Mouse (Mus musculus) heart, postnatal 4 days (tissue): ENCODE measurements around the gene Tfeb. TPM values are rescaled to one million over a fixed set of nuclear protein-coding genes. Genes with fewer than 3 reads are reported as not detected.

ENCODE experiments used
- DNase-seq: peaks from one replicate; pipeline ENCODE4 v3.0.0; 2021
- total RNA-seq, 2 experiments: library from RNA; stranded (reverse); gene quantifications; 2 replicates each; pipeline ENCODE4 v1.2.3; 2021

The Tfeb gene
- total RNA-seq: 10 to 100 TPM; 50.3 to 53.1 TPM

DNA sequence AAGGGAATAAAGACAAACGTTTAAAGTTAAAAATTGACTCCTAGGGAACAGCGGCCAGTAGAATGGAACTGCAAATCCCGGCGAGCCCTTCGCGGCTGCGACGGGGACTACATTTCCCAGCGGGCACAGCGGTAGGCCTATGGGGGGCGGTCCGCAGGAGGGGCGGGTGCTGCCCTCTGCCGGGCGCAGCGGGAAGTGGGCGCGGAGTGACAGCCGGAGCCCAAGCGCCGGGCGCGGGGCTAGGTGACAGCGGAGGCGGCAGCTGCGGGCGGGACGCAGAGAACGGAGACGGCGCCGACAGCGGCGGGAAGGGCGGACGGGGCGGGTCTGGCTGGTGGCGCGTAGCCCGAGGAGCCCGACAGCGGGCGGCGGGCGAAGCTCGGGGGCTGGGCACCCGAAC, at the start of gene Tfeb:
Tfeb (plus strand) TSS at position 175 of the 400 bp plus-strand sequence.
- peak; percentile 99 for DNase-seq

DNA sequence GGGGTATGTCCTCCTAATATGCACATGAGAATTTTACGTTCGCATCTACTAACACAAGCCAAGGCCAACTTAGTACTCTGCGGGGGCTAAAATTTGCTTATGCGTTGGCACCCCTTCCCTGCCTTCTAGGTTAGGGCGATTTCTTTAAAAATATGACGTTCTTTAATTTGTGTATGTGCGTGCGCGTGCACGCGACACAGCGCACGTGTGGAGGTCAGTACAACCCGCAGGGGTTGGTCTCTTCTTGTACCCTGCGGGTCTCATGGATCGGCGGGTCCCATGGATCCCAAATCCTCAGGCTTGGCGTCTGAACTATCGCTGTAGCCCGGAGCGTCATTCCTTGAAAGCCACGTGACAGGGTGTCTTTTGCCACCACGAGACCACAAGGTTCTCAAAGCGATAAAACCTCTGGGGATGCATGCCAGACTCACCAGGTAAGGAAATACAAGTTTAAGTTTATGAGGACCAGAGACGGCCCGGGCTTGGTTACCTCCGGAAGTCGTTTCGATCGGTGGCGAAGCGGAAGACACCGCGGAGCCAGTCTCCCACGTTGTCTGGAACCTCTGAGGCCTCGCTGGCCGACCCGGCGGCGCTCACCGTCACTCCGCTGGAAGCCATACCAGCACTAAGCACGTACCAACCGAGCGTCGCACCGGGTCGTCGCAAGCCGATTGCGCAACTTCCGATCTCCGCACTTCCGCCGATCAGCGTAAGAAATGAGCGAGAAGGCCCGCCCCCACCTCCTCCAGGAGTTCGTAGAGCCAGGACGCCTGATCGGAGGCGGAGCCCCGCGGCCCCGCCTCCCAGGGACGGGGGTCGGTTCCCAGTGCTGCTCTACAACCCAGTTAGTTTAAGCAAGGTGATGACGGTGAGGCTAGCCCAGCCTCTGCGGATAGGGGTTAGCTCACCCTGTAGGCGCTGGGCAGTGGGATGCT, 49.2 kb upstream of the Tfeb start:
- peak; percentile 95 for DNase-seq

DNA sequence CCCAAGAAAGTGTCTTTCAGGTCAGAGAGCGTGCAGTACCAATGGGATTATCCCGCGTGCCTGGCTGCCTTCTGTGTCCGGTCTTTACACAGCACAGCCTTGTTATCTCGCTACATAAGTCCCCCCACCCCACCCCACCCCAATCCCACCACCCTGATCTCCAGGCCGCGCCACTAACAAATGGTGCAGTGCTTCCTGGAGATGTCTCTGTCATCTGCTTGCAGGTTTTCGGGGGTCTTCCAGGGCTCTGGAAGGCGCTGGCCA, 48.6 kb upstream of the Tfeb start, which contains the start of gene Tomm6:
Tomm6 (minus strand) TSS at position 43 of the 264 bp plus-strand sequence.
- no peak for DNase-seq

DNA sequence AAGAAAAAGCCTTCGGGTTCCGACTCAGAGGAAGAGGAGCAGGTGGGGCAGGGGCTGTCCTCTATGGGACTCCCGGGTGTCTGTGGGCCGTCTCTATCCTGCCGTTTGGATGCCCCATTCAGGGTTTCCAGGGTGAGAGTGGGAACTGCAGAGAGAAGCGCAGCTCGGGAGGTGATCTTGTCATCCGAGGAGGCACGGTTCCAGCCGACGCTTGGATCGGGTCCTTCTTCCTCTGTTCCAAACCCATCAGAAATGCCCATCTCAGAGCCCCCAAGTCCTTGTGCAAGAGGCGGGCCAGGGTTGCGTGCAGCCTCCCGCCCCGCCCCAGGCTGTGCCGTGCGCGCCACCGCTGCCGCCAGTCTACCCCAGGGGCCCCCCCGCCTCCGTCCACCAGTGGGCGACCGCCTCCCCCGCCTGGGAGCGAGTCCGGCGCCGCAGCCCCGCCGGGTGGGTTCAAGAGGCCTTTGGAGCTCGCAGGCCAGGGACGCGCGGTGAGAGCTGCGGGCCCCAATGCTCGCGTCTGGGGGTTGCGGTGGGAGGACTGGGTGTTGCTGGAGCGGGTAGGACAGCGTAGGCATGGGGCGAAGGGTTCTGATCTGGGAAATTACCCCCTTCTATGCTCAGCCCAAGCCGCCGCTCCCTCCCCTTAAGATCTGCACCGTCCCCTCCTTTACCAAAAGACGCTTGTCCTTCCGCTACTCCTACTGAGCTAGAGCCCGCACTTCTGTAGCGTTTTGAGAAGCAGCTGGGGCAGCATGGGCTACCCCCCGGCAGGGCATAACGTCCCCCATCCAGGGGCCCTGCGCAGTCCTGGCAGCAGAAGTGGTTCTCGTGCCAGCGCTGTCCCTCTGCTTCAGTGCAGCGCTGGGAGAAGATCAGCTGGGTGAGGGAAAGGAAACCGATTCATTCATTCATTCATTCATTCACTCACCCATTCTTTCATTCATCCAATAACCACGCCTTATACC, 47.9 kb upstream of the Tfeb start, which contains the start of gene Frs3:
Frs3 (plus strand) TSS at position 423 of the 968 bp plus-strand sequence.
- peak; percentile 83 for DNase-seq

DNA sequence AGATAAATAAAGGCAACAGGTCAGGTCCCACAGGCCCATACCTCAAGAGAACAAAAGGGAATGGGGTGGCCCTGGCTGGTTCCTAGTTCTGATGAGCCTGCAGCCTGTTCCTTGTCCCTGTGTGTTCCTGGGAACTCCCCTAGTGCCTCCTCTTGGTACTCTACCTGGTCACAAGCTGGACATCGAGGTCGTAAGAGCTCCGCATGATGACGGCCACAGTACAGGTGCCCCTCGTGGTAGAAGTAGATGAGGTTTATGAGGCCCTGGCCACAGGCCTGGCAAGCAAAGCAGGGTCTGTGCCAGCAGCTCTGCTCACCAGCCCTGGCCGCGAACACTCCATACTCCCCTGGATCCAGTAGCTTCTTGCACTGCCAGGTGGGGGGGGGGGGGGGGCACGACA, 46.9 kb upstream of the Tfeb start:
- no peak for DNase-seq

DNA sequence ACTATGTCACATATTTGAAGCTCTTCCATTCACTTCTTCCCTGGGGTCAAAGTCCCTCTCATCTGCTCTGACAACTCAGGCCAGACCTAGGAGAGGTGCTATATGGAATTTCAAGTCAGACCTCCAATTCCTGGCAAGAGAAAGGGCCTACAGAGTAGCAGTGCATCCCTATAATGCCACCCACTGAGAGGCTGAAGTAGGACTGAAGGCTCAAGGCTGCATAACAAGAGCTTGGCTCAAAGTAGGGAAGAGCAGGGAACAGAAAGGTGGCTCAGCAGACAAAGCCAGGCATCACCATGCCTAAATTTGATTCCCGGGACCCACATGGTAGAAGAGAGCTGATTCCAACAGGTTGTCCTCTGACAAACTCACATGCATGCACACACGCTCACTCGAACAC, 45.2 kb upstream of the Tfeb start:
- DNase-seq: no peak

DNA sequence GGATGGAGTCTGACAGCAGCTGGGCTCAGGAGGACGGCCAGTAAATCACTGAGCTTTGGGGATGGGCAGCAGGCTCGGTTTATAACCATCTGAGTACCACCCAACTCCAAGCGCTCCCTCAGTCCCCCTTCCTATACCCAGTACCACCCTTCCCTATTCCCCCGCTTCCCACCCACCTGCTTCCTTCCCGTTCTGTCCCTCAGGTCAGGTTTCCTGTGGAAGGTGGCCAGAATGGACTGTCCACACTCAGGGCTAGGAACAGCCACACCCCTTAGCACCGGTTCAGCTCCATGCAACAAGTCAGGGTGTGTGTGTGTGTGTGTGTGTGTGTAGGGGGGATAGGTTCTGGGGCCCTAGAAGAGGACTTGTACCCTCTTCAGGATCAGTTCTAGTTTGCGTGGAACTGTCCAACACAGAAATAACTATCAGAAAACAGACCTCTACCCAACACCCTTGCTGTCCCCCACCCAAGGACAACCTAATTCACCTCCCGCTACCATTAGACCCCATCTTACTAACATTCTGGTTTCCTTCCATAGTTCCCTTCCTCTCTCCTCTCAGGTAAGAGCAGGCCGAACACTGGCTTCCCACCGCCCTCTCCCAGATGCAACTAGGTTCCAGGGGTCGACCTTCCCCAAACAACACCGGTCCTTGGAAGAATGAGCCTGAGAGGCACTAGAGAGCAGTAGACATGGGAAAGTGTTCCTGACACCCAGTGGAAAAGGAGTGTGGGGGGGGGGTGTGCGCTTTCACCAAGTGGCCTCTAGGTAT, 43.0 kb upstream of the Tfeb start:
- peak; percentile 23 for DNase-seq

DNA sequence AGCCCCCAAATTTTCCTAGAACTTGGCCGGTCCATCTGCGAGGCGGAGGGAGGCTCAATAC, 42.6 kb upstream of the Tfeb start, which contains the start of gene Gm21981:
Gm21981 (minus strand) TSS at position 14 of the 61 bp plus-strand sequence.
- no peak for DNase-seq

DNA sequence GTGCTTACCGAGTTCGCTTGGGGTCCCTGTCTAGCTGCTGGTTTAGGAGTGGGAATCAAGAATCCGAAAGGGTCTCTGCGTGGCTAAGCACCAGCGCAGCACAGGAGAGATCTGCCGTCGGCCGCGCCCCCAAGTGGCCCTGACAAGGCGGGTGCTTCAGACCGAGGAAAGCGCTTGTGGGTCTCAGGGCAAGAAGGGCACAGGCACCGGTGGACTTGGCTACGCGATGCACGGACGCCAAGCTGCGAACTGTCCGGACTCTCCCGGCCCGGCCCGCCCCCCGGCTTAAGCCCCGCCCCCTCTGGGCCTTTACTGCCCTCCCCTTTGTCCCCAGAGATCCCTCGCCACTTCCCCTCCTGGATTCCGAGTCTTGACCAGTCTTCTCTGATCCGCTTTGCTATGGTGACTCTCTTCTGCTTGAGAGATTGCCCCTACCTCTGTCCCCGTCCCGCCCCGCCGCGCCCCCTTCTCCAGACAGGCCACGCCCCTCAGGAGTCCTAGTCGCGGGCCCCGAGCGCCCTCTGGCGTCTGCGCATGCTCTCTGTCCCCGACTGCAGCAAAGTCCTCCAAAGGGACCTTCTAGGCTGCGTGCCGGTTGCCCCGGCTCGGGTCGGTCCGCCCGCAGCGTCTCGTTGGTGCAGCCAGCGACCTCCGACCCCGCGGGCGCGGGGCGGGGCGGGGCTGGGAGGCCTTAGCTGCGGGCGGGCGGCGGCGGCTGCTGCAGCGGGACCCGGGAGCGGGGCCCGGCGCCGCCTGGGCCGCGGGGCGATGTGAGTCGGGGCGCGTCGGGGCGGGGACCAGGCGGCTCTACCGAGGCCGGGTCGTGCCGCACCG, 42.1 kb upstream of the Tfeb start, which contains the start of gene Prickle4:
Prickle4 (minus strand) TSS at position 234 of the 834 bp plus-strand sequence.
- DNase-seq: peak; percentile 99

DNA sequence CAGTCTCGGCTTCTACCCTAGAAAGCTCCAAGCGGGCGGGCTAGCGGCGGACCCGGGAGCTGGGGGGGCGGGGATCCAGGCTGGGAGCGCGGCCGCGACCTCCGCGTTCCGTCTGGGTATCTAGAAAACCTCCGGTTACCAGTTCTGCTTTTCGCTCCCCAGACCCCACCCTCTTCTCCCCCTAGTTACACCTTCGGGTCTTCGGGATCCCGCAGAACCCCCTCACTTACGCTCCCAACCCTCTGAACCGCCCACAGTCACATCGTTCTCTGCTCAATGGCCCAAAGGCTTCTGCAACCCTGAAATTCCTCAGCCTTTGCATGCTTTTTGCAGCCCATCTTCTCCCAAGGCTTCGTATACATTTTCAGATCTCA, 41.5 kb upstream of the Tfeb start:
- no peak for DNase-seq

DNA sequence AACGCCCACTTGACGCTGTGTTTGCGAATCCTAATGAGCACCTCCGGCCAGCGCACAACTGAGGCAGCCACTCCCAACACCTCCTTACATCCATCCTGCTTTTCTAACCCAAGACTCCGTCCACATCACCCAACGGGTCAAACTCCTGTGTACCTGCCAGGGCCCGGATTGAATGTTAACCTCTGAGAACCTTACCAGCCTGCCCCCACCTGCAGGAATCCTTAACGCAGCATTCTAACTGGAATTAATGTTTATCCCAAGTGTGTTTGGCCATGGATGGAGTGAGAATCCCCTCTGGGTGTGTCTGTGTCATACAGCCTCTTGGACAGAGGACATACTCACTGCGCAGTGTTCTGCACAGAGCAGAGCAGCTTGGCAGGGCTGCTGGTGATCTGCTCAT, 38.7 kb upstream of the Tfeb start:
- DNase-seq: no peak

DNA sequence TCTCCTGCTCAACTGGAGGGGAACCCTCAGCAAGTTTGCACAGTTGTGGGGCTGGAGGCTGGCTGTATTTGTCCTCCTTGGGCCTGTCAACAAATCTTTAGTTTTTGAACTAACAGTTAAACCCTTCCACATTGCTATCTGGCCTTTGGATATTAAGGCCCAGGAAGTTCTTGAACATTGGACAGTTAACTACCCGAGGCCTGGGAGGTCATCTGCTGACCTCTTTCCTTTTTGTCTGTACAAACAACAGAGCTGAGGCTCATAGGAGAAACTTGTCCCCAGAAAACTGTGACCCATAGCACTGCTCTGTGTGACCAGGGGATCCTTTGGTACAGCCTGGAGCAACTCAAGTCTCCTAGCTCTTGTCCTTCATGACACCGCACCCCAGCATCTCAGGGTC, 37.8 kb upstream of the Tfeb start:
- no peak for DNase-seq

DNA sequence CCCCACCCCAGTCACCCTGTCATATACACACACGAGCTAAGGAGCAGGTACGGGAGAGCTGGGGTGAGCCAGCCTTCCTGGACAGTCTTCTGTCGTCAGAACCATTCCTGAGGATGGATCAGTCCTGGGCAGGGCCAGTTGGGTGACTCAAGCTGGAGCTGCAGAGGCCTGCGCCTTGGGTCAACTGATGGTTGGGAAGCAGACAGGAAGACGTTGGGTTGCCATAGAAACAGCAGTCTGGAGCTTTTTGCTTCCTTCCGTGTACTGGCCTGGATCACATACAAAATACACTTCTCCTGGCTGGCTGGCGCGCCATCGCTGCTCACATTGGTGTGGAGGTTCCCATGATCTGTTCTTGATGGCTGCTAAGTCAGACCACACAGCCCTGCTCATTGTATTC, 35.0 kb upstream of the Tfeb start:
- no peak for DNase-seq

DNA sequence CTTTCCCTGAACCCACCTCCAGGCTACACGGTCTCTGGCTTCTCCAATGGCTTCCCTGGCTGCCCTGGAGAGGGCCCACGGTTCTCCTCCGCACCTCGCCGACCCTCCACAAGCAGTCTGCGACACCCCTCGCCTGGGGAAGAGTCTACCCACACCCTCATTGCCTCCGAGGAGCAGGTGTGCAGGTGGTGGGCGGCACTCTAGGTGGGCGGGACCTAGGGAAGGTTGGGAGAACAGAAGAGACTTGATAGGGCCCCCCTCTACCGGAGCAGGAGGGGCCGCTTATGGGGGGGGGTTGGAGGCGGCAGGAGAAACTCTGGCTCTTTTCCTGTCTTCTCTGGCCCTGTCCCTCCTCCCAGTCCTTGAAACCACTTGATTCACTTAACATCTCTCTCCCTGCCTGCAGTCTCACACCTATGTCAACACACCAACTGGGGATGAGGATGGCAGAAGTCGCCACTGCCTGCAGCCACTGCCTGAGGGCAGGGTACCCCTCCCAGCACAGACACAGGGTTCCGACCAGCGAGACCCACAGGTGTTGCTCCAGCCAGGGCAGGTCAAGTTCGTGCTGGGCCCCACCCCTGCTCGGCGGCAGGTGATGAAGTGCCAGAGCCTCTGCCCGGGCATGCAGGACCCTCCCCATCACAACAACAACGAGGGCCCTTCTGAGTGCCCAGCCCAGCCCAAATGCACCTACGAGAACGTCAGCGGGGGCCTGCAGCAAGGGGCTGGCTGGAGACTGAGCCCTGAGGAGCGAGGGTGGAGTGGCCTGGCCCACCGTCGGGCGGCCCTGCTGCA, 34.1 kb upstream of the Tfeb start:
- no peak for DNase-seq

DNA sequence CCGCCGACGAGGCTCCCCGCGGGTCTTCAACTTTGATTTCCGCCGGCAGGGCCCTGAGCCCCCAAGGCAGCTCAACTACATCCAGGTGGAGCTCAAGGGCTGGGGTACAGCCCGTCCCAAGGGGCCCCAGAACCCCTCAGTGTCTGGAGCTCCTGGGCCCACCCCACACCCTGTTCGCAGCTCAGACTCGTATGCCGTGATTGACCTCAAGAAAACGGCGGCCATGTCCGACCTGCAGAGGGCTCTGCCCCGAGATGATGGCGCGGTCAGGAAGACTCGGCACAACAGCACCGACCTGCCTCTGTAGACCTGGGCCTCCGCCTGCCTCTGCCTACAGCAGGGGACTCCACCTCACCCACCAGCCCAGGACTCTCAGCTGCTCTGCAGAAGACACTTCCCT, 33.3 kb upstream of the Tfeb start:
- DNase-seq: no peak

DNA sequence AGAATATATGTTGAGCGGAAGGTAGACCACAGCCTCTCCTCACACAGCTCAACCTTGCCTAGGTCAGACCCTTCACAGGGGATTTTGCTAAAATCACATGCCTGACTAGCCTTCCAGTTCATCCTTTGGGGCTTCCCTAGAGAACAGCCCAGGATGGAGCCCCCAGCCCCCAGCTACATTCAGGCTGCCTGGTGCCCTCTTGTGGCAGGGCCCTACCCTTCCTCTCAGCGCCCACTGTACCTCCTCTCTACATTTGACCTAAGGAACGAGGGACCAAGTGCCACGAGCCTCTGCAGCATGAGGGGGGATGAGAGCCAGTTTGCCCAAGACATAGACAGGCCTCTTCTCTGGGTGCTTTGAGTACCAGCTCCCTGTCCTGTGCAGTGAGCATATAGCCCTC, 32.1 kb upstream of the Tfeb start:
- DNase-seq: no peak

DNA sequence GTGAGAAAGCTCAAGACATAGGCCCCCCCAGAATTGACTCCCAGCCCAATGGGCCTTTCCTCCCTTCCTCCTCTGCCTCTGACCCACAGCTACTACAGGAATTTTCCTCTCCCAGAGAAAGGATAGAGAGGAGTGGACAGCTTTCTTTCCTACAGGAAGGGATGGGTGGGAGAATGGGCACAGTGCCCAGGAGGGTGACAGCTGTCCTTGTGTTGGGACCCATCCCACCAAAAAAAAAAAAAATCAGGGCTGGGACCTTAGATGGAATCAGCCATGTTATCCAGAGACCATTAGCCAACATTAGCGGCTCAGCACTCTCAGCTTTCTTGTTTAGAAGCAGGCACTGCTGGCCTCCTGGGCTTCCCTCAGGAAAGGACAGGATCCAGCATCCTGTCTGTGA, 30.6 kb upstream of the Tfeb start:
- peak; percentile 41 for DNase-seq

DNA sequence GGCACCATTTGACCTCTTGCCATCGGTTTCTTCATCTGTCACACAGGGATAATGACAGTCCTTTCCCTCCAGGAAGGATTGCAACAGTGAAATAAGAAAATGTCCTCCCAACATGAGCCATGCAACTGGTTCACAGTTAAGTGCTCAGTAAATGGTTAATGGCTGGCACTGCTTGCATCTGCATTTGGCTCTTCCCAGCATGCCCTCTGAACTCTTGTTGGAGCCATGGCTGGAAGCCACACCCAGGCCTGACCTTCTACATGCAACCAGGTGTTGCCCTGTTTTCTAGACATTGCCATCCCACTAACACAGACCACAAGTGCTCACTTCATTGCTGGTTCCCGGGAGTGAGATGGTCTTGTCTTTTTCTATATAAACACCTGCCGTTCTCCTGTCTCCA, 28.9 kb upstream of the Tfeb start:
- DNase-seq: no peak

DNA sequence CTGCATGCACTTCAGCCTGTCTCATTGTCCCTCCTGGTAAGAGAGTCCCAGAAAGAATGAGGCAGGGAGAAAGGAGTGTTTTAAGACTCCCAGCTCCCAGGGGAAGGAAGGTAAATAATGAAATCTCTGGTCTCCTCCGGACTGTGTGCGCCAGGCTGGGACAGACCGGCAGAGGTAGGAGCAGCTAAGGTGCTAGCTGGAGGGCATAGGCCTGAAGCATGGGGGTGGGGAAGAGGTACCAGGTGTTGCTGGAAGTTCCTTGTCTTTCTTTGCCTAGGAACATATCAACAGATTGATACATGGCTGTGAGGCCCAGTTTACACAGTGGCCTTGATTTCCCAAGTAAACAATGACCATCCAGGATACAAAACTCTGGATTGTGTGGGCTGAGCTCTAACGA, 27.9 kb upstream of the Tfeb start:
- DNase-seq: no peak

DNA sequence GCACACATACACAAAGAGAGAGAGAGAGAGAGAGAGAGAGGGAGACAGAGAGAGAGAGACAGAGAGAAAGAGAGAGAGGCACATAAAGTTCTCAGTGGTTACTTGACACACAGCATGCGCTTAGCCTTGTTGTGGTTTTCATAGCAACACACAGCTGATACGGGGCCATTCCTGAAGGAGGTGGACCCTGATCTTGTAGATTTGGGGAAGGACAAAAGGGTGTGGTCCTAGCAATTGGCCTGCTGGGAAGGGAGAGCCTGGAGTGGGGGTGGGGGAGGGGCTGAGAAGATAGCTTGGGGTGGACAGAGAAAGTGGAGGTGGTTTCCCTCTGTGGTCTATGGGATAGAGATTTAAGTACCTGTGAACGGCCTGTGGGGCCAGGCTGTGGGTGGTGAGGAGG, 26.8 kb upstream of the Tfeb start:
- DNase-seq: no peak

DNA sequence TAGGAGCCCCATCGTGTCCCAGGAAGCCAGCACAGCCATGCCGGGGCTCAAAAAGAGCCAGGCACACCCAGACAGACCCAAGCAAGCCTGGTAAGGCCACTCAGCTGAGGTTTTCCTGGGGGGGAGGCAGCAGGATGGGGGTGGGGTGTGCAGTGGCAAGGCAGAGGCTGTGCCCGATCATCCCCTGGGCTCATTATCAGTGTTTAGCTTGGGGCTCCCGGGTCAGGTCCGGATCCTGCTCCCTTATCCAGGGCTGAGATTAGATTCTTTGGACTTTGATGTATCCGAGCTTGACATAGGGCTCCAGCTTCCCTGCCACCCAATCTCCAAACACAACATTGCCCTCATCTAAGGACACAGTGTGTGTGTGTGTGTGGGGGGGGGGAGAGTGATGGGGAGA, 24.9 kb upstream of the Tfeb start:
- DNase-seq: no peak
